Mouse (Mus musculus): ENCODE measurements around the gene 4930564D02Rik.

The 4930564D02Rik gene

DNA sequence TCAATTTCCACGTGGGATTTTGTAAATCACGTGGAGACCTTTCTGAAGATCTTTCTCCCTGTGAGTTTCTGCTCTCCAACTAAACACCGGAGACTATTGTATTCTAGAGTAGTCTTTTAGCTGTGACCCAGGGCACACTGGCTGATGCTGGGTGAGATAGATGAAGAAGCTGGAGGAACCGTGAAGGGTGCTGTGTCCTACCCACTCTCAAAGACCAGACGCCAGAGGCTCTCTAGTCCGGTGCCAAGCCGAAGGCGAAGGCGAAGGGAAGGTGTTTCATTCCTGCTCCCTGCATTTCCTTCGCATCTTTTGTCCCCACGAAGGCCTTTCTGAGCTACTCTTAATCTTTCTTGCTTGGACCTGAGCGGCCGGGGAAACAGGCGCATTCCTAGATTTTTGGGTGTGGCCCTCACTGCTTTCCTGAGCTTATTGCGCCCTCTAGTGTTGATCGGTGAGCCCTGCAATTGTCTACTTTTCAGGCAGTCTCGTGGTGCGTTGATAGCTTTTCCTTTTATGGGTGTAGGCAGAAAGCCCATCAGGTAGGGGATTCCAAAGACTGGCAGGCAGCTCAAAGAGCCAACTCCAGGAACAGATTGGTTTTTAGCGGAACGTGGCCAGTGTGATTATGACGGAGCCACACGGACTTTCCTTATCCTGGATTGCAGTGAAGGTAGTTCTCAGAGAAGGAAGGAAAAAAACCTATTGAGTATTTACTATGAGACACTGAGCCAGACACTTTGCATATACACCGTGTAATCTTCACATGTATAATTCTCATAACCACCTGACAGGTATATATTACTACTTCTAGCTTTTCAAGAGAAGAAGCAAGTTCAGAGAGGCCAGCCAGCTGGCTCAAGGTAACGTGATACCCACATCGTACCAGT lies 7.8 kb upstream of the 4930564D02Rik start:
- DNase-seq, result peak; percentile 67

DNA sequence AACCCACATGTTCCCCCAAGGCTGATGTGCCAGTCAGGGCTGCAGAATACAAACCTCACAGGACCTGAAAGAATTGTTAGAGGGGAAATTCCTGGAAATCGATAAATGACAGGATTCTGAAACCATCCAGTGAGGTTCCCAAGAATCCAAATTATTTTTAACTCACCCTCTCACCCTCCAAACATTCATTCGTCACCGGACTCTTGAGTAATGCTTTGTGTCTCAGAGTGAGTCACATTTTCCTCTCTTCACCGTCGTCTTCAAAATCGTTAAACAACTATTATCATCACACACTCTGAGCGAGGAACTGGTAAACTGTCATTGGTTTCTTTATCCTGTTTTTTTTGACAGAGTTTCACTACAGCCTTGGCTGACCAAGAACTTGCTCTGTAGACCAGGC lies 6.7 kb upstream of the 4930564D02Rik start:
- DNase-seq, result no peak

DNA sequence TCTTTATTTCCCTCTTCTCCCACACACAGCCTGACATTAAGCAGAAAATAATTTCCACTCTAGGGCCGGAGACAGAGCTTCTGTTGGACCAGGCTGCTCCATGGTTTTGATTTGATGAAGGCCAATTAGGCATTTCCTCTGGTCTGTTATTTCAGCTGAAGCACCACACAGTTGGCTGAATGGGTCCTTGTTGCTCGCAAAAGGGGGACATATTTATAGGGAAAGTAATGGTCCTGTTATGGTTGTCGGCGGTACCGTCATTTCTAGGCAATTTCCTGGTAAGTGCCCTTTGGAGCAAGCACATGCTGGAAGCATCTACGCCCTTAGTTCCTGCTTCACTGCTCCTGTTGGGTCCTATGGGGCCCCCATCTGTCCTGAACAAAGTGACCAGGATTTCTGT lies 5.7 kb upstream of the 4930564D02Rik start:
- no peak for DNase-seq

DNA sequence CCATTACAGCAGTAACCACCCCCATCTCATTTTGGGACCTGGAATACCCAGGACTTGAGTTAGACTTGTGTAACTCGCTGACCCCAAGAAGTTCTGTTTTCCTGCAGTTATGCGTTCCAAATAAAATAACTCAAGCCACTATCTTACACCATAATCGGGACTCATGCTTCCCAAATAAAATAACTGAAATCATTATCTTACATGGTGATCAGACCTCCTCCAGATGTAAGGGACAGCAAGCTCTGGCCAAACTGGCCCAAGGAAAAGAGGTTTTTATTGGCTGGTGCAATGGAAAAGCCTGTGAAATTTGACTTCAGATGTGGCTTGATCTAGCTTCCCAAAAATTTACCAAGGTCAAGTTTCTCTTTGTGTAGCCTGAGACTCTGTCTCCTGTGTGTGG lies 5.1 kb upstream of the 4930564D02Rik start:
- no peak for DNase-seq

DNA sequence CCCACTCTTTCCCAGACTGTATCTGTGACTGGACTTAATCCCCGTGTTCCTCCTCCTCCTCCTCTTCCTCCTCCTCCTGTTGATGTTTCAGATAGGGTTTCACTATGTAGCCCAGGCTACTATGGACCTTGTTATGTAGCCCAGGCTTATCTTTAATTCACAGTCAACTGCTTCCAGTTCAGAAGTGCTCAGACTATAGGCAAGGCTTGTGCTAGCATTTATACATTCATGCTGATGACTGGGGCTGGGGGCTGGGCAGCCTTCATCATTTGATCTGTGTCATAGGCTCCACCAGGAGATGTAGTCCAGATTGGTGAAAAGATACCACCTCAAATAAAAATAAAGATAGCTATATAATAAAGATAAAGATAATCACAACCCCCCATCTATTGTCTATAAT lies 4.7 kb upstream of the 4930564D02Rik start:
- no peak for DNase-seq

DNA sequence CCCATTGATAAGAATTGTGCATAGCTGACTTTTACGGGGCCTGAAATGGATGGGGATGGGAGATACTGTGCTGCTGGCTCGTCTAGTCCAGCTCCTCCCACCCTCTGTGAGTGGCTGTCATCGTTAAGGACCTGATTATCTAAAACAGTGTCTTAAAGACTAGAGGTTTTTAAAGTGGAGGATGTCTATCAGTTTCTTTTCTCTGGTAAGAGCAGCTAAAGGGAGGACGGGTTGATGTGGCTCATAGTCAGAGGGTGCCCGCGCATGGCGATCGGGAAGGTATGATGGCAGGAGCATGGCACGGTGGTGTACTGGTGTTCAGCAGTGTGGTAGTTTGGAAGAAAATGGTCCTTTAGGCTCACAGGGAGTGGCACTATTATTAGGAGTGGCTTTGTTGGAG lies 4.0 kb upstream of the 4930564D02Rik start:
- no peak for DNase-seq

DNA sequence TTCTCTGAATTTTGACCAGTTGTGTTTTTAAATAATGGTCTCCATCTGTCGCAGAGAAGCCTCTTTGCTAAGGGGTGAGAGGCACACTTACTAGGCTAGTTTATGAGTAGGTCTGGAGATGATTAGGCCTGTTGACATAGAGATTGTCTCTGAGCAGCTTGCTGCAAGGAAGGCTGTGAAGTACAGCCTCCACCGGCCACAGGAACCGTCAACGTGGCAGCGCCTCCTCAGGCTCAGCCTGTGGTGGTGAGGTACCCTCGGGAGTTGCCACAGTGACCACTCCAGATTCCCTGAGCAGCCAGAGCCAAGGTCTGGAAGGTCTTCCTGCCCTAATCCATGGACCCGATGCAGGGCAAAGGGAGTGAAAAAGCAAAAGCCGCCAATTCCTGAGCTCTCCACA lies 3.9 kb downstream of the 4930564D02Rik start:
- no peak for DNase-seq

DNA sequence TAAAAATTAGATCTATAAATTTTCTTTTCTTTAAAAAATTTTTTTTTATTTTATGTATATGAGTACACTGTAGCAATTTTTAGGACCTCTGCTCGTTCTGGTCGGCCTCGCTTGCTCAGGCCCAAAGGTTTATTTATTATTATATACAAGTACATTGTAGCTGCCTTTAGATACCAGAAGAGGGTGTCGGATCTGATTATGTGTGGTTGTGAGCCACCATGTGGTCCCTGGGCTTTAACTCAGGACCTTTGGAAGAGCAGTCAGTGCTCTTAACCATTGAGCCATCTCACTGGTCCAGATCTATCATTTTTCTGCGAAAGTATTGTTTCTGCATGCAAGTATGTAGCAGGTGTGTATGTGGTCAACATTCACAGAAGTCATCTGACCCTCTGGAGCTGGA lies 4.6 kb downstream of the 4930564D02Rik start:
- DNase-seq, result no peak

DNA sequence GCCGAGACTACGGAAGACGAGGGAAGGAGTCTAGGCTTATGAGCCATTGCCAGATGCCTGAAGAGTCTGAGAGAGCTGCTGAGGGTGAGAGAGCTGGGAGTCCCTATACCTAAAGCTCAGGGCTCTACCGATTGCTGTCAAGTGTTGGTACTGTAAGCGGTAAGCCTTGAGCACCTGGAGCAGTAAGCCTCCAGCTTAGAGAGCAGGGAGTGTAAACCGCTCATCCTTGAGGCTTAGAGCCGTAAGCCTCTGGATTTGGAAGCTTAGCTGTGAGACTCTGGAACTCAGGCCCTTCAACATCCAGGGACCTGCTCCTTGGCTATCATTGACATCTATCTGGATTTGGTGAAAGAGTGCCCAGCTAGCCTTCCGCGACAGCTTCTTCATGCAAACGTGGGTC lies 5.9 kb downstream of the 4930564D02Rik start:
- DNase-seq, result no peak

DNA sequence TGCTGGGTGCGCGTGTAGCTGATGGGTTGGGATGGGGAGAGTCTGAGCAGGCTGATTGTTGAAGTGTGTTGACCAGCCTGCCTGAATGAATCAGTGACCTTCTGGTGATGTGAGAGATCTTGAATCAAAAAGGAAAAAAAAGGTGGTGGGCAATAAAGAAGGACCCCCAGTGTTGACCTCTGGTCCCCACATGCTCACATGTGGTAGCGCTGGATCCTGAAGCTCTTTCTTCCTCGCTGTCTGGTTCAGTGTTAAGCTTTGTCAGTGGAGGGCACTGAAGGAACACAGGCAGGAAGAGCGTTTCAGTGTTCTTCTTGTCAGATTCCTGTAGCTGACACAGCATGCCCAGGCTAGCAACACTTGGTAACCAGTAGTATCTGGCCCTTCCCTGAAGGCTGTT lies 9.2 kb downstream of the 4930564D02Rik start:
- DNase-seq, result no peak

DNA sequence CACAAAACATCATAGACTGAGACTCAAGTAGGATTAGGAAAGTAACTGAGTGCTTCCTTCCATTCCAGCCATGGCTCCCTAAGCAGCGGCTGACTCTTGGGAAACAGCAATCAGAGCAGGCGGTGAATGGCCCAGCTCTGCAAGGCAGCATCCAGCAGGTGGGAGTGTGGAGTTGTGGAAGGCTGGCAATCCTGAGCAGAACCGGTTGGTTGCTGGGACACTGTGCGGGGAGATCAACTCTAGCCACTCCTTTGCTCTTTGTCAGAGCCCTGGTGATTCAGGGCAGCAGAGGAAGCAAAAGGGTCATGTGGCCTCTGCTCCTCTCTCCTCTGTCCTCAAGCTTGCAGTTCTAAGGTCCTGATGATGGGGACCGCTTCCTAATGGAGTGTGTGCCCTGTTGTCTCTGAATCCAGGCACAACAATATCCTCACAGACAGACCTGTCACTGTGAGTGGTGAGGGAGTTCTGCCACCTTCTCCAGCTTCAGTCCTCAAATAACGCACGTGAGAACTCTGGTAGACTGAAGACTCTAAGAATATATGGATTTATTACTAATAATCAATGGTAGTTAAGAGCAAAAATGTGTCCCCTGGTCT lies 11.7 kb downstream of the 4930564D02Rik start:
- peak; percentile 44 for DNase-seq

DNA sequence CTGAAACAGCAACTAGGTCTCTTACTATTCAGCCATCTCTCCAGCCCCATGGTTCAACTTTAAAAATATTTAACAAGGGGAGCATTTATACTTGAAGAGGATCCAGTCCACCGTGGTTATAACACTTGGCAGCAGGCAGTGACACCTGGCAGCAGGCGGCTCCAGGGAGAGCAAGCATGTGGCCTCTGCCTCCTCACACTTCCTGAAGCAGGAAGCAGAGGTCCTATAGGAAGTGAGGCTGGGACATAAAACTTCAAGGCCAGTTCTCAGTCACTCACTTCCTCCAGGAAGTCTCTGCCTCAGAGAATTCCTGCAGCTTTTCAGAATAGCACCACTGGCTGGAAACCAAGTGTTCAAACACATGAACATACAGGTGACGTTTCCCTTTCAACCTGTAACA lies 20.7 kb downstream of the 4930564D02Rik start:
- DNase-seq, result peak; percentile 54

DNA sequence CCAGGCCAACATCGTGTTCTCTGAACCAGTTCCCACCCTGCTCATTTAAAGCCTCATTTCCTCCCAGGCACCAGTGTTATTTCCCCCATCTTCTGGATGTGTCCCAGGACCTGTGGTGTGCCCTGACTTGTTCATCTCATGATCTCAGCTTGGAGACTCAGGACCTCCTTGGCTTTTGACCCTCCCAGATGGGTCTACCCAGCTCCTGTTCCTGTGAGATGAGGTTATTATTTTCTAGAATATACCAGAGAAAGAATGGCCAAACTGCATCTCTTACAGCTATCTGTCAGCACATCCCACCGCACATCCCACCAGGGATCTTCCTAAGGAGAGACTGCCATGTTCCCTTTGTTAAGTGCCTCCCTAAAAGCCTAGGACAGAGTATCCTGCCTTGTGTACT lies 22.0 kb downstream of the 4930564D02Rik start:
- DNase-seq, result no peak

DNA sequence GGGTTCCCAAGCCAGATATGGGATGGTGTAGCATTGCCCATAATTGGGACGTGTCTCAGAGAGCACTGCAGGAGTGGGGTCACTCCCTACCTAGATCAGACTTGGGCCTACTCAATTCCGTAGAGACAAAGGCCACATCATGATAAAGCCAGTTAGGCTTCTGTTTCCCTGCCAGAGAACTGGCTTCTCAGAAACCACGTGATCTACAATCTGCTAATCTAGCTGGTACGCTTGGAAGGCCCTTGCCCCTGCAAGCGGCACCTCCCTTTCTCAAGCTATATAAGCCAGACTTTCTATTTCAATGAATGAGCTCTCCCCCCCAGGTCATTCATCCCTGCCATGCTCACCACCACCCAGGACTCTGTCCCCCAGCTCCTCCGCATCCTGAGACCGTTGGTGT lies 23.5 kb downstream of the 4930564D02Rik start:
- DNase-seq, result no peak

DNA sequence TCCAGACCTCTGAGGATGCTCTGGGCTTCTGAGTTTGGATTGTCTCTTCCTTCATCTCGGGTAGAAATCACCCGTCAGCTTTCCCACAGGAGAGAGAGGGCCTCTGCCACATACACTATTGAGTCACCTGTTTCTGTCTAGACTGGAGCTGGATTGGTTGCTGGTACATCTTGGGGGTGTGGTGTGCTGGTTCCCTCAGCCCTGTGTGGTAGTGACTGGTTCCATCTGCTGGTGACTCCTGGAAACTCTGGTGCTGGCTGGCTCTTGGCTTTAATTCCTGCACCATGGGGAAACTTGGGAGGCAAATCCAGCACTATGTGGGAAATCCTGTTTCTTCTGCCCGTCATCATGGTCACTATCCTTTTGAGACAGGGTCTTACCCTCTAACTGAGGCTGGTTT lies 24.3 kb downstream of the 4930564D02Rik start:
- DNase-seq, result peak; percentile 39

DNA sequence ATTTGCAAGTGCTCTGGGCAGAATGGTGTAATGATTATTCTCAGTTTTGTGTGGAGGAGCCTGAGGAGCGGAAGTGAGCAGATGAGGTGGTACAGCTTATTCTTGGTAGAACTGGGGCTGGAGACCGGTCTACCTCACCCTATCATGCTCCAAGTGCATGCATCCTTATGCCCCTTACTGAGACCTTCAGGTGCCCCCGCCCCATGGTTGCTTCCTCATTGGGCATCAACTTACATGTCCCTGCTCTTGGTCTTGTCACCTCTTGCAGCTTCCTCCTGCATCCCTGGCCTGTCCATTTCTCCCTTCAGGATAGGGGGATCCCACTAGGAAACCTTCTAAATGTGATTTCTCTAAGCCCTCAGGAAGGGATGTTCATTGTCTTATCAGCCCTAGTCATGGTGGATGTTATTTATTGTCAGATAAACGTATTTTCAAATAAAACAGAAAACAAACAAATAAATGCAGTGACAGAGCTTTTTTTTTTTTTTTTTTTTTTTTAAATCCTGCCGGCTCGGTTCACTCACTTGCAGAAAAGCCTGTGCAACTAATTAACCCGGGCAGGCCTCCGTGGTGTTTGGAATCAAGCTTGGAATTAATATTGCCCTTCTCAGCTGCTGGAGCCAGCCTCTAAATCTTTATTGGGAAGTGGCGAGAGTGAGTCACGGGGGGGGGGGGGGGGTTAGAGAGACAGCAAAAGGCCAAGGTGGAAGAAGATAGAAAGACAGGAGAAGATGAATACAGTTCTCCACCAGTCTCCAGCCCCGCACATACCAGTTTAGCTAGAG lies 26.3 kb downstream of the 4930564D02Rik start:
- no peak for DNase-seq

DNA sequence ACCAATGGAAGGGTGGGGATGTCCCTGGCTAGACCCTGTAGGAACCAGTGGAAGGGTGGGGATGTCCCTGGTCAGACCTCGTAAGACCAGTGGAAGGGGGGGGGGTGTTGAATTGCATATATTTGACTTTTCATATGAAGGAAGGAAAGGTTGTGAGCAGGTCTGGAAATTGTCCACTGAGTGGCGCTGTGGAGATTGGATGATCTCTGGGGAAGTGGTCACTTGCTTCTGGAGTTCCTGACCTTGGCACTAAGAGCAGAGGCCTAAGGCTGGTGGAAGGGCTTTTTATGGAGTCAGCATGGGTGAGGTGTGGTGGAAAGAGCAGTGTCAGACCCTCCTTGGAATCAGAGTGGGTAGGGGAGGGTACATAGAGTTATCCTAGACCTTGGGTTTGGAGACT lies 27.8 kb downstream of the 4930564D02Rik start:
- DNase-seq, result no peak

DNA sequence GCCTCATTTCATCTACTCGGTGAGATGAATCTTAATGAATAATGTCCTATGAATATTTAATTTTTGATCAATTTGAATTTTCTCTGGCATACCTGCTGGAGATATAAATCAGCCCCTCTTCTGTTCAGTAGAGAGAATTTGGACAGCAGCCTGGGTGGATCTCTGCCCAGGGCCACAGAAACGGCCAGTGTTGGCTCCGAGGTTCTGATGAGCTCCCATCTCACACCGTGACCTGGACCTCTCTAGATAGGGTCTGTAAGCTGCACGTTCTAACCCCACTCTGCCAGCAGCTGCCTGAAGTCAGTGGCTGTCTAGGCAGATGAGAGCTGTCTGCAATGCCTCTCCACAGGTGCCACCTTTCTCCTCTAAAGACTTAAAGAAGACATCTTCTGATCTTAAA lies 28.4 kb downstream of the 4930564D02Rik start:
- DNase-seq, result no peak

DNA sequence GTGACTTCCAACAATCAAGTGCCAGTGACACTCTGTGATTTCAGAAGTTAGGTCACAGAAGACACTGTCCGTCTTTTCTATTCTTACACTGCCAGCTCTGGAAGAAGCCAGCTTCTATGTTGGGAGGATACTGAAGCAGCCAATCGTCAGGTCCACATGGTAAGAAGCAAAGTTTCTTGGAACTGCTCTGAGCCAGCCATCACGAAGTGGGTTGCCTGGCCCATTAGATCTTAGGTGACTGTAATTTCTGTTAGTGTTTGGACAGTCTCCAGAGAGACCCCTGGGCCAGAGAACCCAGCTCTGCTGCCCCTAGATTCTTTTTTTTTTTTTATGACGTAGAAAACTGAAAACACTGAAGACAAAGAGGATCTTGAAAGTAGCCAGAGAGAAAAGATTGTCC lies 30.9 kb downstream of the 4930564D02Rik start:
- no peak for DNase-seq

DNA sequence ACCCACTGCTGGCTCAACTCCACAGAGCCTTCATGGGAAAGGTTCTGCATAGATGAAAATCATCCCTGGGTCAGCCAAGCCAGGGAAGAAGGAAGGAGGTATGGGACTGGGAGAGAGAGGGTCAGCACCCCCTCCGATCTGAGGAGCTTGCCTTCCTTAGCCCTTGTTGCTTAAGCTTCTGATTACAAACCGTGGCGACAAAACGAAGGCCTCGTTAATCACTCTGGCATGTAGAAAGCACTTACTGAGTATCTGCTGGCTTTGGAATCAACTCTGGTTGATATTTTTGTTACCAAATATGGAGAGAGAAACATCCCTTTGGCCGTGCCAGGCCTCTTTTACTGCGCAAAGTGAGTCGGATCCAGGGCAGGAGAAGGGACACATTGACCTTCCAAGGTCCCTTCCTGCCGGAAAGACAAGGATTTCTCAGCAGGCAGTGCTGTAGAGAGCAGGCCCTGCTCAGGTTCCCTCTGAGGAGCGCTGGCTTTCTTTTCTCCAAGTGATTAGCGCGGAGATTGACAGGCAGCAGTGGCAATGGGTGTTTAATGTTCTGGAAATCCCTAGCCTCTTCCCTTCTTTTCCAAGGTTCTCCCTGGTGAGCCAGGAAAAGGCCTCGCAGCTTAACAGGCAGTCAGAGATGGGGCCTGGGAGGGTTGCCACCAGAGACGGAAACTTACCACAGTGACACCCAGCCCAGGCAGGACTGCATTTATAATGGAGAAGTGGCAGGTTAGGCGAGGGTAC lies 33.1 kb downstream of the 4930564D02Rik start:
- no peak for DNase-seq

DNA sequence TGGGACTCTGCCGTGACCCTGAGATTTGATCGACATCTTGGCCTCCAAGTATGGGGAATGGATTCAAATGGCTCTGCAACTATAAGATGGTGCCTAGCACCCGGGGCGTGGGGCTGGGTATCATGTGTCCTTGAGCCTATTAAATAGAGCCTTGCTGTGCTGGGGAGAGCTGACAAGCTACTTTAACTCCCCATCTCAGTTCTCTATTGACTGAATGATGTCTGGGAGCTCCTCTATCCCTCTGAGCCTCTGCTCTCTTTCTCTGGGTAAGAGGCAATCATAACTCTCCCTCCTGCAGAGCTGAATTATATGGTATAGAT lies 33.6 kb downstream of the 4930564D02Rik start:
- DNase-seq, result no peak

DNA sequence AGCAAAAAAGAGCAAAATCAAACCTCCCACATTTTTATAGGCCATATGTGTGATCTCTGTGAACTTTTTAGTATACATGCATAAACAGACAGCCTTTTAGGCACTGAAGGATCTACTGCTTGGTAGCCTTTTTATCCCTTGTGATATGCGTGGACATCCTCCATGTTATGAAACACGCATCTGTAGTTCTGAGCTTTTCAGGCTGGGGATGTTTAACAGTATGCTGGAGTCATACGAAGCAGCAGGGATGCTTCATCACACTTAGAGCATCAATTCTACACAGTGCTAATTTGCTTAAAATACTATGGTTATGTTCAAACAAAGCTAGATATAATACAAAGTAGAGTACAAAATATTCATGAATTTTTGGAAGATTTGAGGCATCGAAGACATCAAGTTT lies 39.2 kb downstream of the 4930564D02Rik start:
- no peak for DNase-seq

DNA sequence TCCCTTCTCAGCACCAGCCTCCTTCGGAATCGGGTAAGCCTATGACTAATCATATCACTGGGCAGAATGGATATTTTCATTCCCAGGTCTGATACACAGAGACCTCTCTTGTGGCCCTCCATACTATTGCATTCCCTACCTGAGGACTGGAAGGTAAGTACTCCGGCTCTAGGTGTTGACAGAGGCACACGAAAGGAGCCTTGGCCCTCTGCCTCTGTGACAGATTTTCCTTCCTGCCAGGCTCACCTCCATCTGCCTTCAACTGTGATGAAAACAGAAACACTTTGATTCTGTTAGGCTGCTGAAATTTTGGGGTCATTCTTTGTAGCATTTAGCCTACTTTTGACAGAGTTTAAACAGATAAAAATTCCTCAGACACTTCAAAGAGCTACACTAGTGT lies 47.2 kb downstream of the 4930564D02Rik start:
- DNase-seq, result no peak
